Mouse (Mus musculus) pancreas, adult 10 weeks (tissue): Measurements from ENCODE around the gene Tssk6. TPM values are rescaled to one million over a fixed set of nuclear protein-coding genes. Genes with fewer than 3 reads are reported as not detected.

ENCODE experiments used
- polyA plus RNA-seq: library from polyadenylated mRNA; stranded (reverse); fragments of 350-450 nt; fragmentation: Illumina TruSeq; extraction: RNeasy Lipid Tissue Mini Kit (QIAGEN cat#74804); gene quantifications from one replicate; pipeline ENCODE4 v1.2.3, GENCODE M21; 2015; ENCODE audit warnings: low read depth, low replicate concordance; ENCODE audit not compliant: insufficient read depth

Tssk6 gene
- polyA plus RNA-seq: not detected

DNA sequence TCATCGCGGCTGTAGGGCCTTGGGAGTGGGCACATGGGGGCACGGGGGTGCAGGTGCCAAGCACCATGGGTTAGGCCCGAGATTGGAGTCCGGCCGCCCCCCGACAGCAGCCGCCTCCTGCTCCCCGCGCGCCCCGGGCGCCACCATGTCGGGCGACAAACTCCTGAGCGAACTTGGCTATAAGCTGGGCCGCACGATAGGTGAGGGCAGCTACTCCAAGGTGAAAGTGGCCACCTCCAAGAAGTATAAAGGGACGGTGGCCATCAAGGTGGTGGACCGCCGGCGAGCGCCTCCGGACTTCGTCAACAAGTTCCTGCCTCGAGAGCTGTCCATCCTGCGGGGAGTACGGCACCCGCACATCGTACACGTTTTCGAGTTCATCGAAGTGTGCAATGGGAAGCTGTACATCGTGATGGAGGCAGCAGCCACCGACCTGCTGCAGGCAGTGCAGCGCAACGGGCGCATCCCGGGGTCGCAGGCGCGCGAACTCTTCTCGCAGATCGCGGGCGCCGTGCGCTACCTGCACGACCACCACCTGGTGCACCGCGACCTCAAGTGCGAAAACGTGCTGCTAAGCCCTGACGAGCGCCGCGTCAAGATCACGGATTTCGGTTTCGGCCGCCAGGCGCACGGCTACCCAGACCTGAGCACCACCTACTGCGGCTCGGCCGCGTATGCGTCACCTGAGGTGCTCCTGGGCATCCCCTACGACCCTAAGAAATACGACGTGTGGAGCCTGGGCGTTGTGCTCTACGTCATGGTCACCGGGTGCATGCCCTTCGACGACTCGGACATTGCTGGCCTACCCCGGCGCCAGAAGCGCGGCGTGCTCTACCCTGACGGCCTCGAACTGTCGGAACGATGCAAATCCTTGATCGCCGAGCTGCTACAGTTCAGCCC, at the start of gene Tssk6, which contains the start of the genes Ndufa13 and Yjefn3:
Tssk6 (plus strand) TSS at position 22 of the 900 bp plus-strand sequence.
Ndufa13 (minus strand) TSS at position 396 of the 900 bp plus-strand sequence.
Yjefn3 (minus strand) TSS at position 550 of the 900 bp plus-strand sequence.

DNA sequence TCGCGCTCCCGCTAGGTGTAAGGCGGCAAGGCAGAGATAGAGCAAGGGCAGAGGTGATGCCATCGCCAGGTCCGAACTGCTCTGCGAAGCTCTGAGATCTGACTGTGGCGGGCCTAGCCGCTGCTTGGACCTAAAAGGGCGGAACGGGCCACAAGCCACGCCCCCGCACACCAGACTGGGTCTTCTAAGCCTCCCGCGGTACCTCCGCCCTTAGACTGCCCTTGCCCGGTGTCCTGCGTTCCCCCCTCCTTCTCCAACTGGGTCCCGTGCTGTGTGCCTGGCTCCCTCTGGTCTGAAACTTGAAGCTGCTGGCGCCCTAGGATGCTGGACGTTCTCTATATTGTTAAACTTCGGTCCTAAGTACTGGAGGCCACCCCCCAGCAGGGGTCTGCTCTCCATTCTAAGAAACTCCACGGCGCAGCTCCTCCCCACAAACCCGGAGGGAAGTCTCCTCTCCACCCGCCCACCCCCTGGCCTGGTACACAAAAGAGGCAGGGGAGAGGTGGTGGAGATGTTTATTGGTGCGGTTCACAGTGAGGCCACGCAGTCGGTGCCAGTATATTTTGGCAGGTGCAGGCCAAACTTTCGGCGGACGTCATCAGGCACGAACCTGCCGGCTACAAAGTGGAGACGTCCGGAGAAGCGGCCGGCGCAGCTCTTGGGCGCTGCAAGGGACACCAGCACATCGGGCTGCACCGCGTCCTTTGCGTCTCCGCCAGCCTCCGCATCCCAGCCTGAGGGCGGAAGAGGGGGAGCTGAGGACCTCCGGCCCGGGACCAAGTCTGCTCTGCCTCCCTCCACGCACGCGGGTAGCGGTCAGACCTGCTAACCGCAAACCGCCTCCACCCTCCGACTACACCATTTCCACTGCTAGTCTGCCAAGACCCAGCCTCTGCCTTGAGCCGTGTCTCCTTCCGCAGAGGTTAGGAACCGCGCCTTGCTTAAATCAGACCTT, 14.4 kb upstream of the Tssk6 start, which contains the start of gene Cilp2:
Cilp2 (minus strand) TSS at position 399 of the 955 bp plus-strand sequence.

Other genes starting within 250 kb of the Tssk6 start
- 0.72 TPM for gene Zfp964, start 247.7 kb upstream of the Tssk6 start, polyA plus RNA-seq
- gene Zfp869, start 191.5 kb upstream of the Tssk6 start, polyA plus RNA-seq: 7.2 TPM
- gene Zfp963, start 152.2 kb upstream of the Tssk6 start, polyA plus RNA-seq: 2.7 TPM
- gene Gm20422, start 127.3 kb upstream of the Tssk6 start, polyA plus RNA-seq: not detected
- gene Atp13a1, start 111.0 kb upstream of the Tssk6 start, polyA plus RNA-seq: 21.2 TPM
- 4.9 TPM for gene Zfp866, start 111.0 kb upstream of the Tssk6 start, polyA plus RNA-seq
- gene Gmip, start 93.5 kb upstream of the Tssk6 start, polyA plus RNA-seq: 11.9 TPM
- 0.54 TPM for gene Lpar2, start 79.8 kb upstream of the Tssk6 start, polyA plus RNA-seq
- gene Pbx4, start 69.7 kb upstream of the Tssk6 start, polyA plus RNA-seq: 1.4 TPM
- gene Cilp2, start 14.5 kb upstream of the Tssk6 start, polyA plus RNA-seq: not detected
- 45.3 TPM for gene Ndufa13, start 374 bp downstream of the Tssk6 start, polyA plus RNA-seq
- not detected for gene Yjefn3, start 528 bp downstream of the Tssk6 start, polyA plus RNA-seq
- 7.8 TPM for gene Gatad2a, start 94.2 kb downstream of the Tssk6 start, polyA plus RNA-seq
- 15.9 TPM for gene Mau2, start 140.6 kb downstream of the Tssk6 start, polyA plus RNA-seq
- gene Sugp1, start 140.6 kb downstream of the Tssk6 start, polyA plus RNA-seq: 55.8 TPM
- 10.5 TPM for gene Tm6sf2, start 170.7 kb downstream of the Tssk6 start, polyA plus RNA-seq
- 6.6 TPM for gene Hapln4, start 181.3 kb downstream of the Tssk6 start, polyA plus RNA-seq
- not detected for gene Ncan, start 218.7 kb downstream of the Tssk6 start, polyA plus RNA-seq
- gene Nr2c2ap, start 229.1 kb downstream of the Tssk6 start, polyA plus RNA-seq: 6.3 TPM
- 5.8 TPM for gene Rfxank, start 237.0 kb downstream of the Tssk6 start, polyA plus RNA-seq
- 10.1 TPM for gene Borcs8, start 237.3 kb downstream of the Tssk6 start, polyA plus RNA-seq
- gene Mef2b, start 237.5 kb downstream of the Tssk6 start, polyA plus RNA-seq: not detected